Mouse (Mus musculus): ENCODE measurements at regions not wholly inside any gene's neighbourhood (a gene's known extent, or its start where the extent isn't known, plus 50 kb on each side); places are given as distances from the start of the nearest gene placed in this dataset.

DNA sequence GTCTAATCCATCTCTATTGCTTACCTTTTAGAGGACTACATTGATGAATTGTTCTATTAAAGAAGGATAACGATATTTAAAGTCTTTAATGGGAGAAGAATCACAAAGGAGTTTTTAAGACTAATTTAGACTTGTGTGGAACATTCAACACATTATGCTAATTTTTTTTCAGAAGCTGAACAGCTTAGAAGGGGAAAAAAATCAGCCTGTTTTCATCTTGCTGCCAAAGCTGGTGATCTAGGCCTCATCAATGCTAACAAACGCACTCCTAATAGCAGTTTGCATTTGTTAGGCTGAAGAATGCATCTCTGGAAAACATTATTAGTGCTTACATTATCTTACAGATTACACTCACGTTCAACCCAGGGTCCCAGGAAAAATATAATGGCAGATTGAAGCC, 126.2 kb downstream of the 9530068E07Rik start:
- H3K9me3 ChIP-seq = no peaks in the 10 kb centered on the region
- ATAC-seq (replicated peaks) = no peak
- H3K9ac ChIP-seq (replicated peaks) = no peak overlapping the region
- WGBS = 11% methylated on average over 3 of the region's 3 CpGs
- peaks cover under 1% of the 10 kb centered on the region; the same call in 1 of the 2 replicates for H3K27me3 ChIP-seq
- no peaks in the 10 kb centered on the region for H3K36me3 ChIP-seq
- H3K4me1 ChIP-seq = peaks cover 12% of the 10 kb centered on the region
- H3K4me2 ChIP-seq (replicated peaks) = no peak overlapping the region
- no peak overlapping the region for H3K4me3 ChIP-seq
- 0 out of 2 replicates have a peak overlapping the region, but pooled peaks have one; percentile 58 for H3K27ac ChIP-seq (replicated peaks)

DNA sequence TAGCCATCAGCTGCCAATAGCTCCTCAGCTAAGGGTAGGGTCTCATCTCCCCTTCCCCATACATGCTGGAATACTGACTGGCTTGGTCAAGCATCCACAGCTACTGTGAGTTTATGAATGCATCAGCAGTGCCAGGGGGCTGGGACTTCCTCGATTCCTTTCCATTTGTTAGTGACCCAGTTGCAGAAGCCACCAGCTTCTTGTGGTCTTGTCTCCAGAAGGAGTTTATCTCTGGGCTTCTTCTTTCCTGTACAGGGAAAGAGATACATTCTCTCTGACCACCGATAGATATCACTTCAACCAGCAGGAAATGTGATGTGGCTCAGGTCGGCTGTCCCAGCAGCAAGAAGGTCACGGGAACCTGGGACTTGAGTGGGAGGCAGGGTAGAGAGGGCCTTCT, 127.0 kb downstream of the 9530068E07Rik start:
- Histone ChIP-seq H3K4me2 (replicated peaks) (no peak overlapping the region), H3K27me3 (peaks cover 4% of the 10 kb centered on the region; the same call in 1 of the 2 replicates), H3K27ac (replicated peaks) (peak overlapping the region; percentile 58; the same call in 1 of the 2 replicates), H3K36me3 (no peaks in the 10 kb centered on the region), H3K4me3 (no peak overlapping the region), H3K9me3 (no peaks in the 10 kb centered on the region), H3K9ac (replicated peaks) (no peak overlapping the region), H3K4me1 (peaks cover 12% of the 10 kb centered on the region)
- no peak for ATAC-seq (replicated peaks)
- 90% methylated on average over 4 of the region's 4 CpGs for WGBS

GRCm38 (mm10) chr11:52523671-52524070, 127.4 kb downstream of the 9530068E07Rik start:
- Histone ChIP-seq H3K4me3 (no peak overlapping the region), H3K36me3 (no peaks in the 10 kb centered on the region), H3K9me3 (no peaks in the 10 kb centered on the region), H3K9ac (replicated peaks) (no peak overlapping the region), H3K27me3 (peaks cover 4% of the 10 kb centered on the region; the same call in 1 of the 2 replicates), H3K27ac (replicated peaks) (no peak overlapping the region), H3K4me2 (replicated peaks) (no peak overlapping the region), H3K4me1 (peaks cover 12% of the 10 kb centered on the region)
- no peak for ATAC-seq (replicated peaks)
- 51% methylated on average over 2 of the region's 2 CpGs for WGBS

DNA sequence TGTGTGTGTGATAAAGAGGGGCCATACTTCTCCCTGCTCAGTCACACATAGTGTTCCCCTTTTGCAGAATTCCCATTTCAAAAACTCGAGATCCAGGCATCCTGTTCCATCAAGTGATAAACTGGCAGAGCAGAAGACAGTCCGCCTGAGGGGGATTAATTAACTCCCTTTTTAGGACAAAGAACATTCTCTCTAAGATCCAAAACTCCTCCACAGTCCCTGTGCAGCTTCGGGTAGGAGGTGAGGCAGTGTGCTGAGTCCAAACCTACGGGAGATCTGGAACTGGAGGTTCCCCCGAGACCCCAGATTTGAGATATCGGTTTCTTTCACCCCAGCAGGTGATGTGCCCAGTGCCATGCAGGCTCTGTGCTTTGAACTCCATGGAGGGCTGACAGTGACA, 129.2 kb downstream of the 9530068E07Rik start:
- WGBS = 53% methylated on average over 6 of the region's 6 CpGs
- Histone ChIP-seq H3K4me1 (peaks cover 7% of the 10 kb centered on the region; the same call in 1 of the 2 replicates), H3K4me3 (no peak overlapping the region), H3K9ac (replicated peaks) (no peak overlapping the region), H3K9me3 (no peaks in the 10 kb centered on the region), H3K4me2 (replicated peaks) (no peak overlapping the region), H3K27me3 (peaks cover 4% of the 10 kb centered on the region; the same call in 1 of the 2 replicates), H3K36me3 (no peaks in the 10 kb centered on the region), H3K27ac (replicated peaks) (no peak overlapping the region)
- ATAC-seq (replicated peaks) = no peak

DNA sequence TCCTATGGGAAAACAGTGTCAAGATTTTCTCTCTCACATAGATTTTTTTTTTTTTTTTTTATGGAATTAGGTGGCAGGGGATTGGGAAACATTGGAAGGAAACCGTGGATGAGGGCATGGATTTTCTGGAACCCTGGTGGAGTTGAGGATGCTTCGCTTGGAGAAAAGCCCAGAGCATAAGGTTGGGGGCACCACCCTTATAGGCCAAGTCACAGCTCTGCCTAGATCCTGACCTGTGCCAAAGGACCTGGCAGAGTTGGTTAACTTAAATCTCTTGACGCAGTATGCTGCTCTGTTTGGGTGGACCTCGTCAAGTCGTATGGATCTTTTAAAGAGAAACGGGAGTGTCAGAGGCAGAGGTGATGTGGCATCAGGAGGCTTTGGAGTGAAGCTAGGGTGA, 130.1 kb downstream of the 9530068E07Rik start:
- 77% methylated on average over 6 of the region's 6 CpGs for WGBS
- no peak overlapping the region for H3K9ac ChIP-seq (replicated peaks)

DNA sequence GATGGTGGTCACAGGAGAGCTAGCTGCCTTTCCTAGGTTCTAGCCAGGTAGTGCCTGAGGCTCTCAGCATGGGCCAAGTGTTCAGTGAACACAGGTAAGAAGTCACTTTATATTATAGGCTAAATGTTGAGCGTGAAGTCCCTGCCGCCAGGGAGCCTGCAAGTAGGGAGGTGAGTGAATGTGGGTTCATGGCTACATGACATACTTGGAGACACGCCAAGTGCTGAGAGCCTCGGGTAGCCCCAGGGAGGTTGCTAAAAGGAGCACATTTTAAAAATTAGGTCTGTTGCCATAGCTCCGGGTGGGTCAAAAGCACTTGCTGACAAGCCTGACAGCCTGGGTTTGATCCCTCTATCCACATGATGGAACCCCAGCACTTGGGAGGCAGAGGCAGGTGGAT, 137.2 kb downstream of the 9530068E07Rik start:
- ATAC-seq (replicated peaks) = no peak
- Histone ChIP-seq H3K4me3 (no peak overlapping the region), H3K9ac (replicated peaks) (no peak overlapping the region), H3K27ac (replicated peaks) (no peak overlapping the region), H3K27me3 (no peaks in the 10 kb centered on the region), H3K4me1 (no peaks in the 10 kb centered on the region), H3K36me3 (no peaks in the 10 kb centered on the region), H3K9me3 (no peaks in the 10 kb centered on the region), H3K4me2 (replicated peaks) (no peak overlapping the region)
- WGBS = 62% methylated on average over 5 of the region's 5 CpGs

More for the DNA sequence above, 130.1 kb downstream of the 9530068E07Rik start:
- ATAC-seq (replicated peaks) = no peak
- Histone ChIP-seq H3K36me3 (no peaks in the 10 kb centered on the region), H3K4me2 (replicated peaks) (no peak overlapping the region), H3K4me1 (peaks cover 7% of the 10 kb centered on the region; the same call in 1 of the 2 replicates), H3K27ac (replicated peaks) (no peak overlapping the region), H3K4me3 (no peak overlapping the region), H3K27me3 (peaks cover 4% of the 10 kb centered on the region; the same call in 1 of the 2 replicates), H3K9me3 (no peaks in the 10 kb centered on the region)

DNA sequence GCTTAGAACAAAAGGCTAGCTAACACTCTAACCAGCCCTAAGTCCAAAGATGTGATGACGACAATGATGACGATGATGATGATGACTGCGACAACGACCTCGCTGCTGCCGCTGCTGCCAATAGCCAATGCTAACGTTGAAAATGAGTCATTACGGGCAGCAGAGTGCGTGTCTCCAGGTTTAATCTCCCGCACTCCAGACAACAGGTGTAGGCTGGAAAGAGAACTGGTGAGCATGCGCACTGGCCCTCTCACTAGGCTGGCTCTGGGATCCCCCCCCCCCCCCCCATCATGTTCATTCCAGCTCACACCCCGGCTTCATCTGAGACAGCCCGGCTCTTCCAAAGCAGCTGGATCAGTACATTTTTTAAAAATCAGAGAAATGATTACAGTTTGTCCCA, 138.4 kb downstream of the 9530068E07Rik start:
- Histone ChIP-seq H3K4me3 (no peak overlapping the region), H3K27ac (replicated peaks) (no peak overlapping the region), H3K4me2 (replicated peaks) (no peak overlapping the region), H3K27me3 (no peaks in the 10 kb centered on the region), H3K9me3 (no peaks in the 10 kb centered on the region), H3K4me1 (no peaks in the 10 kb centered on the region), H3K9ac (replicated peaks) (no peak overlapping the region), H3K36me3 (no peaks in the 10 kb centered on the region)
- 58% methylated on average over 13 of the region's 13 CpGs for WGBS
- no peak for ATAC-seq (replicated peaks)

DNA sequence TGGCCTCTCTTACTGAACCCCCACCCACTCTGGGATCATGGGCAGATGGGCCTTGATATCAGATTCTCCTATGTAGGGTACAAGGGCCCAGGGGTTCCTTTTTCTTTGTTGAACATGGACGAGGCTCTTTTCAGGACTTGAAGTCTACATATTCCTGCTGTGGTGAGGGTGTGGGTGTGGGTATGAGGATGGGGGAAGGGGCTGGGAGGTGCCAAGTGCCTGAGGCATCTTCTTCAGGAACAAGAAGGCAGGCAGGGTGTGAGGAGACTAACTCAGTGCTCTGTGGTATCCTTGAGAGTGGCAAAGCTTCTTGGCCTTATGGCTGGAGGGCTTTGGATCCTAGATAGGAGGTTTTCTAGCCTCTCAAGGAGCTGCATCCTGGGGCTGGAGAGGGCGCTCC, 140.0 kb downstream of the 9530068E07Rik start:
- ATAC-seq (replicated peaks) = no peak
- Histone ChIP-seq H3K27ac (replicated peaks) (no peak overlapping the region), H3K9ac (replicated peaks) (no peak overlapping the region), H3K9me3 (no peaks in the 10 kb centered on the region), H3K4me3 (no peak overlapping the region), H3K4me2 (replicated peaks) (no peak overlapping the region), H3K36me3 (no peaks in the 10 kb centered on the region), H3K4me1 (no peaks in the 10 kb centered on the region), H3K27me3 (no peaks in the 10 kb centered on the region)
- 60% methylated on average over 2 of the region's 2 CpGs for WGBS

GRCm38 (mm10) chr11:52536841-52537240, 140.6 kb downstream of the 9530068E07Rik start:
- Histone ChIP-seq H3K9me3 (no peaks in the 10 kb centered on the region), H3K4me1 (no peaks in the 10 kb centered on the region), H3K4me3 (no peak overlapping the region), H3K27ac (replicated peaks) (no peak overlapping the region), H3K27me3 (no peaks in the 10 kb centered on the region), H3K36me3 (no peaks in the 10 kb centered on the region), H3K4me2 (replicated peaks) (no peak overlapping the region), H3K9ac (replicated peaks) (no peak overlapping the region)
- WGBS = 75% methylated on average over 11 of the region's 11 CpGs
- no peak for ATAC-seq (replicated peaks)

DNA sequence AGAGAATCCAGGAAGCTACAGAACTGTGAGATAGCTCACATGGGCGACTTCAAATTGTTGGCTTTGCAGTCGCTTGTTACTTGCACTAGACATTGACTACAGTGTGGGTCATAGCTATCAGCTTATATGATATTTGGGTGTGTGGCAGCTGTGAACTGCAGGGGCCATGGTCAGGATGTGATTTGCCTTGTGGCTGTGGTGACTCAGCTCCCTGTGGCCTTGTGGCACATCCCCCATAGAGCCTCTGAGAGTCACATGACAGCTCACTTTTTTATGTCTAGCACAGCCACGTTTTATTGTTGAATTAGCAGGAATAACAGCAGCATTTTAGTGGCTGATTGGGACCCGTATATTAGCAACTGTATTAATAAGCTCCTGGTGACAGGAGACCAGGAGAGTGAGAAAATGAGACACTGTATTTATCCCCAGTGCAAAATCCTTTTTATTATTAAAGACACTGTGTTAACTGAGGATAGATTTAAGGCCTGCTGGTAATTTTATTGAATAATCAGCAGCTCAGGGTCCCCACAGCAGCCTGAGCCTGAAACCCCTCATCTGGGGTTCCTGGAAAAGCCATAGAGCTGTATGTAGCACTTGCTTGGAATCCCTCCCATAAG, 141.7 kb downstream of the 9530068E07Rik start:
- no peak overlapping the region for H3K4me2 ChIP-seq (replicated peaks)
- H3K4me1 ChIP-seq = no peaks in the 10 kb centered on the region
- no peaks in the 10 kb centered on the region for H3K36me3 ChIP-seq
- H3K4me3 ChIP-seq = no peak overlapping the region
- H3K9ac ChIP-seq (replicated peaks) = no peak overlapping the region
- H3K27me3 ChIP-seq = no peaks in the 10 kb centered on the region
- H3K9me3 ChIP-seq = no peaks in the 10 kb centered on the region
- WGBS = 63% methylated on average over 4 of the region's 4 CpGs
- no peak for ATAC-seq (replicated peaks)
- no peak overlapping the region for H3K27ac ChIP-seq (replicated peaks)

- Histone ChIP-seq H3K9ac (replicated peaks) (no peak overlapping the region), H3K36me3 (no peaks in the 10 kb centered on the region), H3K4me2 (replicated peaks) (no peak overlapping the region), H3K4me3 (no peak overlapping the region), H3K4me1 (no peaks in the 10 kb centered on the region), H3K27ac (replicated peaks) (no peak overlapping the region), H3K9me3 (no peaks in the 10 kb centered on the region), H3K27me3 (no peaks in the 10 kb centered on the region)
- WGBS = 68% methylated on average over 5 of the region's 5 CpGs
- no peak for ATAC-seq (replicated peaks)
Measured at GRCm38 (mm10) chr11:52541210-52541609, 145.0 kb downstream of the 9530068E07Rik start.

GRCm38 (mm10) chr11:52551451-52551850, 155.2 kb downstream of the 9530068E07Rik start:
- H3K4me1 ChIP-seq = no peaks in the 10 kb centered on the region
- no peaks in the 10 kb centered on the region for H3K9me3 ChIP-seq
- H3K9ac ChIP-seq (replicated peaks) = no peak overlapping the region
- no peaks in the 10 kb centered on the region for H3K36me3 ChIP-seq
- no peaks in the 10 kb centered on the region for H3K27me3 ChIP-seq
- H3K4me3 ChIP-seq = no peak overlapping the region
- no peak for ATAC-seq (replicated peaks)
- H3K4me2 ChIP-seq (replicated peaks) = no peak overlapping the region
- no peak overlapping the region for H3K27ac ChIP-seq (replicated peaks)
- 75% methylated on average over 5 of the region's 5 CpGs for WGBS

GRCm38 (mm10) chr11:52552860-52553259, 156.6 kb downstream of the 9530068E07Rik start:
- no peak overlapping the region for H3K9ac ChIP-seq (replicated peaks)
- no peaks in the 10 kb centered on the region for H3K36me3 ChIP-seq
- H3K27ac ChIP-seq (replicated peaks) = no peak overlapping the region
- no peak overlapping the region for H3K4me3 ChIP-seq
- H3K4me1 ChIP-seq = no peaks in the 10 kb centered on the region
- ATAC-seq (replicated peaks) = no peak
- no peaks in the 10 kb centered on the region for H3K9me3 ChIP-seq
- 93% methylated on average over 4 of the region's 4 CpGs for WGBS
- H3K4me2 ChIP-seq (replicated peaks) = no peak overlapping the region
- no peaks in the 10 kb centered on the region for H3K27me3 ChIP-seq

Measured in forebrain, embryonic 15.5 days (tissue).